Mouse (Mus musculus) lung, postnatal 0 days (tissue): ENCODE measurements around the gene Ndfip2.

Source experiments
- CTCF ChIP-seq: IDR thresholded peaks from 2 replicates; pipeline ENCODE4 v1.5.1; 2016; ENCODE audit warnings: antibody characterized with exemption, mild to moderate bottlenecking
- EP300 ChIP-seq: IDR thresholded peaks from 2 replicates; pipeline ENCODE4 v1.6.1; 2016; ENCODE audit warnings: antibody characterized with exemption, mild to moderate bottlenecking, control low read depth

- no peak for TF ChIP-seq CTCF
- no peak for TF ChIP-seq EP300
Observed at GRCm38 (mm10) chr14:105275196-105275595, 16.8 kb downstream of the Ndfip2 start.
